Mouse (Mus musculus) layer of hippocampus, adult 18-20 months (tissue): ENCODE results near the gene Actn4. TPM values are rescaled to one million over a fixed set of nuclear protein-coding genes. Genes with fewer than 3 reads are reported as not detected.

Experiments used
- DNase-seq, 2 experiments: peaks; one replicate each; pipeline ENCODE4 v3.0.0; 2022; ENCODE audit warnings: low spot score in 2 of 2
- total RNA-seq, 2 experiments: library from RNA; stranded (reverse); gene quantifications; 2 replicates each; pipeline ENCODE4 v1.2.3; 2021

Actn4 gene
- total RNA-seq, 2 experiments from 2014 or later = 127 to 136 TPM

DNA sequence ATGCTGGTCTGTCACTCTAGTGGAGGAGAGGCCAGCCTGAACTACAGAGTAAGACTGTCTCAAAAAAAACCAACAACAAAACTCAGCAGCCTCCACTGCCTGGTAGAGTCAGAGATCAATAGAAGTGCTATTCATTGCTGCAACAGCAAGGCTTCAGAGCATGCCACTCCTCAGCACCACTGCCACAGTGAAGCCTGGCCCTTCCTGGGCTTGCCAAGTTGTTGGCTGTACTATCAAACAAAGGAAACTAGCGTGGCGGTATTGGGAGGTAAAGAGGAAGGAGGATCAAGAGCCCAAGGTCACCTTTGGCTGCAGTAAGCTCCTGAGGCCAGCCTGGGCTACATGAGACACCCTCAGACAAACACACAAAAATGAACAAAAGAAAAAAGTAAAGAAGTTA lies 36.0 kb downstream of the Actn4 start:
- no peak for DNase-seq

DNA sequence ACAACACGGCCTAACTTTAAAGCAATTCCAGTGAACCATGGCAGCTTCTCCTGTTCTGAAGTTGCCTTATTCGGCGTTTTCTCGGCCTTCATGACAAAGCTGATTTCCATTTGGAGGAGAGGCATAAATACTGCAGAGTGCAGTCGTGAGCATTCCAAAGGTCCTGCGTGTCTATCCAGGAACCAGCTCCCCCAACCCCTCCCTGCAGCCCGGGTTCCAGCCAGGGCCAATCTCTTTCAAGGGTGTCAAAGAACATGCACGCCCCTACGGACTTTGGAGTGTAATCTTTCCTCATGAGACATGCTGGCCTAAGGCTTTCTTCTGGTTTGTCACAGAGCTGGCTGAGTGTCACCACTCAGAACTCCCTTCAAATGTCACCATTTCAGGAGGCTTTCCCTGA lies 36.8 kb downstream of the Actn4 start:
- DNase-seq = no peak

DNA sequence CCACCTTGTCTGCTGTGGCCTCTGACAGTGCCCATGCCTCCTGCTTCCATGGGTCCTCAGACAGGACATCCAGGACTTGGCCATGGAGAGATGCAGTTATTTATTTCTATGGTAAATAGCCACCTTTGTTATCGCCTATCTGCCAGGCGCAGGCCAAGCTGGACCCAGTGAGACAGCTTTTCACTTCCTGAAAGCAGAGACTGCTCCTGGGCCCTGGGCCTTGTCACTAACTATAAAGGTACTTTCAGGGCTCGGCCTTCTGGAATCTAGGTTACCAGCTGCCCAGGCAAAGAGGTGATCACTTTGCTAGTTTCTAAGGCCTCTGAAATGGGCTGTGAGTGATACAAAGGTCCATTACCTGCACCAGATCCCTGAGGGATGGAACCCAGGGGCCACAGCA lies 37.3 kb downstream of the Actn4 start:
- no peak for DNase-seq

DNA sequence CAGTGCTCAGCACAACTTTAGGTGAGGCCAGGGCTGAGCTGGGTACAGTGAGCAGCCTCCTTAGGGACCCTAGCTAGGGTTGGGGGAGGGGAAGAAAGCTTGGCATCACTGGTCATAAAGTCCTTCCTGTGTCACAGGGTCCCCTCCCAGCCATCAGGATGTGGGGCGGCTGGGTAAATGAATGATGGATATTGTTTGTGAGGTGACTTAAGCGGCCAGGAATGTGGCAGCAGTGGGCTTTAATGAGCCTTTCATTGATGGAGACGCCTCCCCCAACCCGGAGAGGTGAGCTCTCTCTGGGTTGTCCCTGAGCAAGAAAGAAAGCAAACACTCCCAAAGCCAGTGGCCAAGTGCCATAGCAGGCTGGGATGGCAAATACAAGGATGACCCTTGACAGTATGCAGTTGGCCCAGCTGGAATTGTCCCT lies 38.3 kb downstream of the Actn4 start:
- DNase-seq = no peak

DNA sequence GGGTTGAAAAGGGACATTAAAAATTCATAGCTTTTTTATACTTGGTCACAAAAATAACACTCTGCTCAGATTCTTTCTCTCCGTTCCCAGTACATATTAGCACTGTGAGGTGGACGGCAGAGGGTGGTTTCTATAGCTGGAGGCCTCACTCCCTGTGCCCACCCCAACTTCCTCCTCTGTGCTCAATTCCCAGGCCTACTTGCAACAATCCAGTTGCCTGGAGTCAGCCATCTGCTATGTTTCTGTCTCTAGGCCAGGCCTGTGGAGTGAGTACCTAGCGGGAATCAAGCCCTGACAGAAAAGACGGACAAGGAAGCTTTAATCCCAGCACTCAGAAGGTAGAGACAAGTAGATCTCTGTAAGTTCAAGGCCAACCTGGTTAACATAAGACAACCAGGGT lies 39.5 kb downstream of the Actn4 start:
- DNase-seq = no peak

DNA sequence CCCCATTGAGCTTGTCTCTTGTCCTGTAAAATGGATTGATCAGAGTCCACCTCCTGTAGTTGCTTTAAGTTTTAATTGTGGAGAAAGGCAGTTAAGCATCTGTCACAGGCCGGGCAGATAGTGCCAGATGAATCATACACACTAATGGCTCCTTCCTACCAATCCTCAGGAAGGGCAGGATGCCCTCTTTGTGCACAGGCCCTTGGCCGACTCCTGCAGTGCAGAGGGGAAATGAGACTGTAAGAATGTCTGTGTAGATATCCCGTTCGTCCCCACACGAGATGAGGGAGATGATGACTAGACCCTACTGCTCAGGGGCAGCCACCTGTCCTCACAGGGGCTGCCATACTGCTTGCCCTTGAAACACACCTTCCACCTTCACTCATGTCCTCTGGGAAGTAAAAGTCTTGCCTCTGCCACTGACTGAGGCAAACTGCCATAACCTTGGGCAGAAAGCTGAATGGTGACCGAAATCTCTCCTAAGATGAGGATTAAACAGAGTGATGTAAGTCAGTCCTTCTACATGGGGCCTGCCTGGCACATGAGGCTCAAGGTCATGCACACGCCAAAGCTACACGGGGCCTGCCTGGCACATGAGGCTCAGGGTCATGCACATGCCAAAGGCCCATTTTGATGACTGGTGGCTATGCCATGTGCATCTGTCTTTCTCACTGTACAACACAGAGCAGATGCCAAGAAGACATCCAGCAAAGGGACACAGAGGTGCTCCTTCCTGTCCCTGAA lies 40.2 kb downstream of the Actn4 start:
- no peak for DNase-seq

DNA sequence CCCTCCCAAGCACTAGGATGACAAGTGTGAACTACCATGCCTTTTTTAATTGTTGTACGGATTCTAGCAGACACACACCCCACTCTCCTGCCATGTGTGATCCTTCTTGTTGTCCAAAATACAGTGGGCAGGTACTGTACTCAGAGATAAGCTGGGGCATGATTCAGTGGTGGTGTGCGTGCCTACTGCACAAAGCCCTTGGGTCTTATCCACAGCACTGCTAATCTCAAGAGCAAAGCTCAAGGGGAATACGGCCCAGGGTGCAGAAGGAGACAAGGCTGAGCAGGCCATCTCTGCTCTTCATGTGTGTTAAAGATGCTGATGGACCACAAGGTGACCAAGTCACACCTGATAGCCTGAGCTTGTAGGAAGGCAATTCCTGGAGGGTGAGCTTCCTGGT lies 41.0 kb downstream of the Actn4 start:
- DNase-seq = no peak

DNA sequence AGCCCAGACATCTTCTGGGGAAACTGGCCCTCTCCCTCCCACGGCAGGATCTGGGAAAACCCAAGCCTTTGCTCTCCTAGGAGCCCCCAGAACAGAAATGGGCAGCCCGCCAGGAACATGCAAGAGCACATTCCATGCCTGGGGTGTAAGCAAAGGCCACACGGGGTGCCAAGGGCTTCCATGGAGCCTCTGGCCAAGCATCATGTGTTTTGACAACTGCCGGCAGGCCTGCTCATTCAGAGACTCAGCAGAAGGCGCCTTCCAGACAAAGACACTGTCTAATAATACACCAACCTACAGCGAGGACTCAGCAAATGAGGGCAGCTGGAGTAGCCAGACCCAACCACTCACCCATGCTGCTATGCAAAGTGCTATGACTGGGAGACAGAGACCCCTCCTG lies 42.3 kb downstream of the Actn4 start:
- peak in 1 of 2 experiments; percentile 44 for DNase-seq

DNA sequence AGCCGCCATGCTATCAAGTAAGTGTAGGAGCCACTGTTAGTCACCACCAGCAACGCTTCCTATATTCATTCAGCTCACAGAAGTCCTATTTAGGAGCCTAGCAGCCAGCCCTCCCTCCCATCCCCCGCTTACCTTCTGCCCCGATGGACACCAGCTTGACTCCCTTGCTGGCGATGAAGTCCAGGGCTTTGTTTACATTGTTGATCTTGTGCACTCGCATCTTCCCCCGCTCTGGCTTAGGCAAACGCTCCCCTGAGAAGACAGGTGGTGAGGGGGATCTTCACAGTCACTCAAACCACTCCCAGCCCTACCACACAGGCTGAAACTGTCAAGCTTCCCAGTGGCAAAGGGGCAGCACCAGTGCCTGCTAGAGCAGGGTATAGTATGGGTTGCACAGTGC lies 43.6 kb downstream of the Actn4 start:
- DNase-seq = peak in 1 of 2 experiments; percentile 47

DNA sequence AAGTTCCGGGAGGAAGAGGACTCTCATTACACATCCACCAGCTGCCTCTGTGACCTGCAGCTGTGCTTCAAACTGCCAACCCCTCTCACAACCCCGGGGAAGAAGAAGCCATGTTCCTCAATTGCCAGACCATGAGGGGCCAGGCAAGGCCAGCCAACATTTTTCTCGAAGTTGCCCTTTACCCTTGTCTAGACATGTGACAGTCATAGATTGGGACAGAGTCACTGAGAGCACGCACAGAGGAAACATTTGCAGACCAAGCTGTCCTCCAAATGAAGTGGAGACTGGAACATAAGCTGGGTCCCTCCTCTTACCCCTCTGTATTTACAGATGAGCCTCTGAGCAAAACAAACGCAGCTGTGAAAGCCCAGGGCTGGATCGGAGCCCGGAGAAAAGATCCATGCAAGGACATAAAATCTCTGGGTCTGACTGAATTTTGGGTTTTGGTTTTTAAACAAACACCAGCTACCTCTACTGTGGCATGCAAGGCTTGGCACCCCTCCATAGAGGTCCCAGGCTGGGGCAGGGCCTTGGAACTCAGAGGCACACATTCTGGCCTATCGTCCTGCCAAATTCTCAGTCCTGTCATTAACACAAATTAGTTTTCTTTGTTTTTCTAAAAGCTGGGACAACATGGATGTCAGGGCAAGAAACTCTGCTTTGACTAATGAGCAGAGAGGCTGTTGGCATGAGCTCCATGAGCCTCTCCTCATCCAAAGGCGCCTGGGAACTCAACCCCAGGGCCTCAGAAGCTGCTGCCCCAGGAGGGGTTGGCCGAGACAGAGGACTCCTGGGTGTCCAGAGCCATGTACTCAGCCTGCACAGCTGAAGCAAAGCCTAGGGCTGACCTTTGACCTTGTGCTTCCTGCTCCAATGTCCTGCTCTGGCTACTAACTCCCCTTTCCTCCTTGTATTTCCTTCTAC lies 44.4 kb downstream of the Actn4 start:
- DNase-seq = peak; percentile 72 to 83

DNA sequence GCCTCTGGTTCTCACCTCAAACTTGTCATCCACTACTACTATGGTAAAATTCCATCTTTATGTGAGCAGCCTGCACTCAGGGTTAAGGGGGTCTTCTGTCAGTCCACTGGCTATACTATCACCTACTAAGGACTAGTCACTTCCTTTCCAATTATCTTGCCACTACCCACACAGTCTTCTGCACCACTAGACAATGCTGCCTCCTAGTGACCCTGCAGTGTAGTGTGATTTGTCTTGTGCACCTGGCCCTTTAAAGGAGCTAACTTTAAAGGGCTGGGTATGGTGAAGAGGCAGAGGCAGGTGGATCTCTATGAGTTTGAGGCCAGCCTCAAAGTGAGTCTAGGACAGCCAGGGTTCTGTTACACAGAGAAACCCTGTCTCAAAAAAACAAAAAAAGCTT lies 45.6 kb downstream of the Actn4 start:
- DNase-seq = no peak

DNA sequence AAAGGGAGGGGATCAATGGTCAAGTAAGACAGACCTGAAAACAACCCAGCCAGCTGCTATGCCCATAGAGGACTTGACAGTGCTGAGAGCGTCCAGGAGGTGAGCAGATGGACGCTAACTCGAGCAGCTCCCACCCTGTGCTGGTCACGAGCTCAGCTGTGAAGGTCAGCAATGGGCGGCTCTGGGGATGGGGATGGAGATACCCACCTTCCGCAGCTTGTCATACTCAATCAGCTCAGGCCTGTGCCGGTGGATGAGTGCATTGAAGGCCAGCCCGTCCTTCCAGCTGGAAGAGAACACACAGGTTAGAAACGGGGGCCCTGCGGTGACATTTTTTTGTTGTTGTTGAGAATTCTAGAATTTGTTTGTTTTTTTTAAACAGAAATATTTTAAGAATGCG lies 49.0 kb downstream of the Actn4 start:
- DNase-seq = no peak

DNA sequence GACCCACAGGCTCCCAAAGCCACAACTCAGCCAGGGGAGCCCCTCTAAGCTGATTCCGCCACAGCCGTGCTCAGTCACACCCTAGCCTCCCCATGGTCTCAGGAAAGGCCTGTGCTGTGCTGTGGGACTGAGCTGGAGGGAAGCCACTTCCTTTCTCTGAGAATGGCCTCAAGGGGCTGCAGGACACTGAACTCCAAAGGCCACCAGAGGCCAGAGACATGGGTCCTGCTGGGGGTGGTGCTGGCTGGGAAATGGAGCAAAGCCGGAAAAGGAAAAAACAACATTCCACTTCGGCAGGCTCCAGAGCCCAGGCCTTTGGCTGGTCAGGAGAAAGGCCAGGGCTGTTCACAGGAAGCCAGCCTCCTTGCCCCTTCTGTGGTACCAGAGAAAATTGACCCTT lies 50.5 kb downstream of the Actn4 start:
- no peak for DNase-seq

DNA sequence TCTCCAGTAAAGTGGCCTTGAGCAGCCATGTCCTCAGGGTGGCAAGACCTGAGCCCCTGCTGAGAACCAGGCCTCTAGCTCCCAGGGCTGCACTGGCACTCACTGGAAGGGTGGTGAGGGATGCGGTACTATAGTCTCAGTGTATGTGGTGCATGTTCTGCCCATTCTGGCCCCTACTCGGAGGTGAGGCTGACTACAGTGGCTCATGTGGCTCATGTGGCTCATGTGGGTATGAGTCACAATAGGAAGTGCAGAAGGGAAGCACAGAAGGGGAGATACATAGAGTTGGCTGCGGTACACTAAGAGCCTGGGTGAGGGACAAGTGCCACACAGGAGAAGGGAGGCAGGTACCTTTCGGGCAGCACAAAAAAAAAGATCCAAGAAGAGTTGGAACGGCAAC lies 54.9 kb downstream of the Actn4 start:
- DNase-seq = no peak

DNA sequence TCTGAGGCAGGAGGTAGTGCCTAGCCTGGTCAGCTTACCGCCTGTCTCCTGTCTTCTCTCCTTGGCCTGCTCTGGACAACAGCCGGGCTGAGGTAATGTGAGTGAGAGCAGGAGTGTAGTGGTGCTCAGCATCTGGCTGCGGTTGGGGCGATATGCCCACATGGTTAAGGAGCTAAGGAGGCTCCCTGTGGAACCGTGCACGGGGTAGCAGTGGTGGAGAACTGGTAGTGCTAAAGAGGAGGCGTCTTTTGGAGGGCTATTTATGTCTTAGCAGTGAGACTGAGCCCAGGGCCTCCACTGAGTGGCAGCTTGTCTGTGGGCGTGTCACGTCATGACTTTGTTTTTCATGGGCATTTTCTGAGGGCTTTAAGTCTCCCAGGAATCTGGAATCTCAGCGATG lies 58.4 kb downstream of the Actn4 start:
- peak; percentile 73 to 84 for DNase-seq

DNA sequence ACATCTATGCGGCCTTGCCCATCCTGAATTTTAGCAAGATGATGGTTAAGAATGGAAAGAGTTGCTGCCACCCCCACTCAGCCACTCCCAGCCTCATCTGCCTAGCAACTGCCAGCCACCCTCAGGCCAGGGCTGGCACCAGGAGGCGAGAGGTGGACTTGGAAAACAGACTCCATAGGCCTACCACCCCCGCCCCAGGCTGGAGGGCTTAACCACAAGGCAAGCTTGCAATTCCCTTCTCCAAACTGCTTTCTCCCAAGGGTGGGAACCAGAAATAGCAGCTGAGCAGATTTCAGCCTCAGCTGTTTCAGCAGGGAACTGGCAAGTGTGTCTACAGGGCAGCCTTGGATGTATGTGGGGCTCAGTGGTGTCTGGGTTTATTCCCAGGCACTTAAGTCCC lies 59.3 kb downstream of the Actn4 start:
- peak; percentile 66 to 72 for DNase-seq

DNA sequence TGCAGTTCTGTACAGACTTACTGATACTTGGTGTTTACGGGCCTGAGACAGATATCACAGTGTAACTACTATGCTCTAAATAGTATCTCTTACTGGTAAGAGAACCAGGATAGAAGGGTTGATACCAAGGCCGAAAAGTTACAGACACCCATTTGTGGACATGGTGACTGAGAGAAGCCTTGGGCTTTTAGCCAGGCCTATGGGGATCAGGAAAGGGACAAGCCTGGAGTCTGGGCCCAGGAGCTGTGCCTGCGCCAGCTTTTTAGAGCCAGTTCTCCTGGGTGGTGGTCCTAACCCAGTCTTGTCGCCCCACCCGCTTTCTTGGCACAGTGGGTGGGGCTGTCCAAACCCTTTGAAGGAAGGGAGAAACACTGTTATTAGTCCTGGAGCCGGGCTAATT lies 60.0 kb downstream of the Actn4 start:
- no peak for DNase-seq

DNA sequence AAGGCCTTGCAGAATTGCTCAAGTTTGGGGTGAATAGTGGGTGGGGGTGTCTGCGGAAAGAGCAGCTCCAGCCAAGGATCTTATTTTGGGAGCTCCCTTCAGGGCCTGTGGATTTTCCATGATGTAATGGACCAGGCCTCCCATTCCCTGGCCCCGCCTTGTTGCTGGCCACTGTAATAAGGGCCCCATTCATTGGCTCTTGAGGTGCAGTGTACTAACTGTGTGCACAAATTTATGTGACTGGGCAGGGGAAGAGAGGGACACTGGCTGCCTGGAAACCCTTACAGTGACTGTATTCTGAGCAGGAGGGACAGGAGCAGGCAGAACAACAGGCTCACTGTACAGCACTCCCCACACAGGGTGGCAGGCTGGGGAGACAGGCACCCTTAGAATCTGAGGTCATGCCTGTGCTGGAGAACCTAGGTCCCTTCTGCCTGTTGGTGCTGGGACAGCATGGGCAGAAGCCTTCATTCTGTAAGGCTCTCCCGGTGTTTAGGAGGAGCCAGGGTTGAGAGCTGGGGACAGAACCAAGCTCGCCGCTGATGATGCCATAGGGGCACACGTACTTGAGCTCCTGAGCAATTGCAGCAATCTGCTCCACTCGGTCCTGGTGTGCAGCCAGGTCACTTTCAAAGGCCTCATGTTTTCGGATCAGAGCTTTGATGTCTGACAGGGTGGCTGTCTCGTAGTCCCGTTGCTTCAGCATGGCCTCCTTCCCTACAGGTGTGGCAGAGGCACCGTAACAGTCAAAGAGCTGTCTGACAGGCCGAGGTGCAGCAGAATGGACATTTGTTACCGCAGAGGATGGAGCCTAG lies 60.6 kb downstream of the Actn4 start:
- peak in 1 of 2 experiments; percentile 50 for DNase-seq

DNA sequence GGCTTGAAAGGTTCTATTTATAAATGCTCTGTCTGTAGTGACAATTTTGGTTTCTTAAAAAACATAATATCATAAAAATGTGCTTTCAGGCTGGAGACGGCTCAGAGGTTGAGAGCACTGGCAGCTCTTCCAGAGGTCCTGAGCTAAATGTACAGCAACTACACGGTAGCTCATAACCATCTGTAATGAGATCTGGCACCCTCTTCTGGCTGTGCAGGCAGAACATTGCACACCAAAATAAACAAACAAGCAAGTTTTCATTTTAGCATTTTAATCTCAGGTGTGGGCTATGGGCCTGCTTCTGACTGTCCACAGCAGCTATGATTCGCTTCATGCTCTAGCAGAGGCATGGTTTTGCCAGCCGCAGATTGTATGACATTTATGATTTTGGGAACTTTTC lies 62.2 kb downstream of the Actn4 start:
- no peak for DNase-seq

DNA sequence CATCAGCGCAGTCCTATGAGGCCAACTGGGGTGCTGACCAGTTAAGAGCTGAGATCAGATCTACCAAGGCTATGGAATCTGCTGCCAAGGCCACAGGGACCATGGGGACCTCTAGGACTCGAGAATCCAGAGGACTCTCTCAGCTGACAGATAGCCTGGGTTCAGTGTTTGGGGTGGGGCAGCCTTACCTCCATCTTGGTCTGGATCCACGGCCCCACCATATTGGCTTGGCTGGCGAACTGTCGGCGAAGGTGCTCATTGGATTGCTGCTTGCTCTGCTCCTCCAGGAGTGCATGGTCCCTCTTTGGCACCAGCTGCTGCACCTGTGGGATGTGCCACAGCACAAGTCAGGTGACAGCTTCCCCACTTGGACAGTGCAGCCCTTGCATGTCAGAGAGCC lies 64.5 kb downstream of the Actn4 start:
- DNase-seq = no peak

DNA sequence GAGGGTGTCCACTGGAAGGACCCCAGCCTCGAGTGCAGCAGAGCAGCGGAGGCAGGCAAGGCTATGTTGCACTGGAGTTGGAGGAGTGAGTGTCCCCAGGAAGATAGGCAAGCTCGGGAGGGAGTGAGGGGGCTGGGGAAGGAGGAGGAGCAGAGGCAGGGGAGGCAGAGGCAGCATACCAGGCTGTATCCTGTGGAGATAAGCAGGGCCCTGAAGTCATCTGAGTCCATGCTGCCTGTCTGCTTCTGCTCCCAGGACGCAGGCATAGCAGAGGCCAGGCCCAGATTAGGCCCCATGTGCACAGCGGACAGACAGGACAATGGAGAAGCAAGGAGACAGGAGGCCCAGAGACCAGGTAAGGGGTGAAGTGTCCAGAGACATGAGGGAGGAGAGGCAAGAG lies 67.2 kb downstream of the Actn4 start:
- DNase-seq = no peak
